Mouse (Mus musculus): ENCODE data around the gene Myh3. TPM values are rescaled to one million over a fixed set of nuclear protein-coding genes. Genes with fewer than 3 reads are reported as not detected.
A peak's percentile ranks its signal among the peaks of the same experiment; 100 is the strongest.
"Not testable (repeated sequence)": the region's sequence is repeated elsewhere in the genome, so short reads cannot be mapped to it uniquely, and the experiment has no call there.

Gene Myh3
- total RNA-seq, 2 experiments from 2014 or later, result 0.64 to 0.67 TPM

- DNase-seq (ENCODE audit: low spot score in 2 of 2), result no peak
These were observed 1.3 kb upstream of the Myh3 start for GRCm38 (mm10) chr11:67076781-67077180.

- no peak for DNase-seq (ENCODE audit: low spot score in 2 of 2)
These were observed 665 bp upstream of the Myh3 start for GRCm38 (mm10) chr11:67077435-67077834.

GRCm38 (mm10) chr11:67078888-67079287 is 788 bp downstream of the Myh3 start:
- no peak for DNase-seq (ENCODE audit: low spot score in 2 of 2)

GRCm38 (mm10) chr11:67079740-67080139 is 1.6 kb downstream of the Myh3 start:
- DNase-seq (ENCODE audit: low spot score in 2 of 2), result no peak

- DNase-seq (ENCODE audit: low spot score in 2 of 2), result peak in 1 of 2 experiments; percentile 44
These were observed 2.1 kb downstream of the Myh3 start for GRCm38 (mm10) chr11:67080168-67080567.

- DNase-seq (ENCODE audit: low spot score in 2 of 2), result no peak
These were observed 3.1 kb downstream of the Myh3 start for GRCm38 (mm10) chr11:67081125-67081649.

GRCm38 (mm10) chr11:67082188-67082587 is 4.1 kb downstream of the Myh3 start:
- no peak for DNase-seq (ENCODE audit: low spot score in 2 of 2)

GRCm38 (mm10) chr11:67082793-67083192 is 4.7 kb downstream of the Myh3 start:
- no peak for DNase-seq (ENCODE audit: low spot score in 2 of 2)

GRCm38 (mm10) chr11:67083239-67083638 is 5.1 kb downstream of the Myh3 start:
- no peak for DNase-seq (ENCODE audit: low spot score in 2 of 2)

- DNase-seq (ENCODE audit: low spot score in 2 of 2), result no peak
These were observed 5.7 kb downstream of the Myh3 start for GRCm38 (mm10) chr11:67083712-67084340.

GRCm38 (mm10) chr11:67085489-67085888 is 7.4 kb downstream of the Myh3 start:
- DNase-seq (ENCODE audit: low spot score in 2 of 2), result peak; percentile 65 to 82

GRCm38 (mm10) chr11:67086467-67087164 is 8.5 kb downstream of the Myh3 start:
- DNase-seq (ENCODE audit: low spot score in 2 of 2), result no peak

GRCm38 (mm10) chr11:67087225-67087624 is 9.1 kb downstream of the Myh3 start:
- no peak for DNase-seq (ENCODE audit: low spot score in 2 of 2)

- not testable (repeated sequence) for DNase-seq (ENCODE audit: low spot score in 2 of 2)
These were observed 14.3 kb downstream of the Myh3 start for GRCm38 (mm10) chr11:67092354-67092753.

GRCm38 (mm10) chr11:67093201-67093600 is 15.1 kb downstream of the Myh3 start:
- no peak for DNase-seq (ENCODE audit: low spot score in 2 of 2)

GRCm38 (mm10) chr11:67093652-67094051 is 15.6 kb downstream of the Myh3 start:
- DNase-seq (ENCODE audit: low spot score in 2 of 2), result no peak

GRCm38 (mm10) chr11:67094470-67094869 is 16.4 kb downstream of the Myh3 start:
- no peak for DNase-seq (ENCODE audit: low spot score in 2 of 2)

GRCm38 (mm10) chr11:67097709-67098108 is 19.6 kb downstream of the Myh3 start:
- DNase-seq (ENCODE audit: low spot score in 2 of 2), result no peak

GRCm38 (mm10) chr11:67098427-67098826 is 20.3 kb downstream of the Myh3 start:
- peak; percentile 23 to 67 for DNase-seq (ENCODE audit: low spot score in 2 of 2)

- no peak for DNase-seq (ENCODE audit: low spot score in 2 of 2)
These were observed 21.1 kb downstream of the Myh3 start for GRCm38 (mm10) chr11:67099241-67099640.

GRCm38 (mm10) chr11:67100169-67100568 is 22.1 kb downstream of the Myh3 start:
- DNase-seq (ENCODE audit: low spot score in 2 of 2), result peak in 1 of 2 experiments; percentile 45

GRCm38 (mm10) chr11:67101713-67102112 is 23.6 kb downstream of the Myh3 start:
- peak; percentile 27 to 58 for DNase-seq (ENCODE audit: low spot score in 2 of 2)

- DNase-seq (ENCODE audit: low spot score in 2 of 2), result no peak
These were observed 25.2 kb downstream of the Myh3 start for GRCm38 (mm10) chr11:67103256-67103655.
